Mouse (Mus musculus): ENCODE results near the gene Cd247.

The Cd247 gene

DNA sequence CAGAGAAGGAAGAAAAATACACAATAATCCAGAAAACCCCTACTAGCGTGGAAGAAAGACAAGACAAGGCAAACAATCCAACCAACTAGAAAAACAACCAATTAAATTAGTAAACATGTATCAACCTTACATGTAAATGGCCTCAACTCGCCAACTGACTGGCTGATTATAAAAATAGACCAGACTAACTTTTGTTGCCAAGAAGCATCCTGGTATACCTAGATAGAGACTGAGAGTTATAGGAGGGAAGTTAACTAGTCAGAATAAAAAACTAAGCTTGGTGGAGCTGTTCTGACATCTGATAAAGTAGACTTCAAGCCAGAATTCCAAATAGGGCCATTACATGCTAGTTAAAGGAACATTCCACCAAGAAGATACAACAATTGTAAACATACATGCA is 136.7 kb downstream of the Cd247 start:
- no peak for DNase-seq
